Mouse (Mus musculus): ENCODE data around the gene Hist3h2a.

Gene Hist3h2a

GRCm38 (mm10) chr11:58967346-58967745 is 12.9 kb downstream of the Hist3h2a start:
- peak in 1 of 2 experiments; percentile 67 for DNase-seq (ENCODE audit: inconsistent age in 2 of 2, low spot score in 1 of 2)

DNA sequence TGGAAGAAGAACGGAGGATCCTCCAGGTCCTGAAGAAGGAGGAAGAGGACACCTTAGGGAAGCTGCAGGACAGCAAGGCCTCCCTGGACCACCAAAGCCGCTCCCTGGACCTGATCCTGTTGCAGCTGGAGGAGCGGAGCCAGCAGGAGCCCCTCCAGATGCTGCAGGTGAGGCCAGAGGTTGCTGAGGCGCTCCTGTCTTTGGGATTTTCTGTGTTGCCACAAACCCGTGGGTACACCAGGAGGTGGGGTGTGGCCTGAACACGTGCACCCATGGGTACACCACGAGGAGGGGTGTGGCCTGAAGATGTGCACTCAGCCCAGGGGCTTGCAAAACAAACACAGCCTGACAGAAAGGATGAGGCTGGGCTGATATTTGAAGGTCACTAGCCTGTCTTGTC is 14.1 kb downstream of the Hist3h2a start:
- DNase-seq (ENCODE audit: inconsistent age in 2 of 2, low spot score in 1 of 2) = no peak

- DNase-seq (ENCODE audit: inconsistent age in 2 of 2, low spot score in 1 of 2) = no peak
Measured at GRCm38 (mm10) chr11:58969027-58969426, 14.5 kb downstream of the Hist3h2a start.

DNA sequence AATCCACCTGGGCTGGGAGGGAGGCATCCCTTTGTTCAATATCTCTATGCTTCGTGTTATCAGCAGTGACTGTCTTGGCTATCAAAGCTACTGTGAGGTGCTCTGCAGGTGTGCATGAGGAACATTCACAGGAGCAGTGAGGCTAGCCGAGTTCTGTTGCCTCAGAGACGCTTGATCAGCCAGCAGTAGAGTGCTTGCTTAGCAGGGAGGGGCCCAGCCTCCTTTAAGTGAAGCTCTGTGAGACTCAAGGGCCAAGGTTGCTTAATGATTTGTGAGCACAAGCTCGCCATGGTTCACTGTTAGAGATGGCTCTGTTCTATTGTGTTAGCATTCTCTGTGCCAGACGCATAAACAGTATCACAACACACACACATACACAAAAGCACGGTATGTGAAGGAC is 15.2 kb downstream of the Hist3h2a start:
- no peak for DNase-seq (ENCODE audit: inconsistent age in 2 of 2, low spot score in 1 of 2)

GRCm38 (mm10) chr11:58970831-58971530 is 16.5 kb downstream of the Hist3h2a start:
- no peak for DNase-seq (ENCODE audit: inconsistent age in 2 of 2, low spot score in 1 of 2)

DNA sequence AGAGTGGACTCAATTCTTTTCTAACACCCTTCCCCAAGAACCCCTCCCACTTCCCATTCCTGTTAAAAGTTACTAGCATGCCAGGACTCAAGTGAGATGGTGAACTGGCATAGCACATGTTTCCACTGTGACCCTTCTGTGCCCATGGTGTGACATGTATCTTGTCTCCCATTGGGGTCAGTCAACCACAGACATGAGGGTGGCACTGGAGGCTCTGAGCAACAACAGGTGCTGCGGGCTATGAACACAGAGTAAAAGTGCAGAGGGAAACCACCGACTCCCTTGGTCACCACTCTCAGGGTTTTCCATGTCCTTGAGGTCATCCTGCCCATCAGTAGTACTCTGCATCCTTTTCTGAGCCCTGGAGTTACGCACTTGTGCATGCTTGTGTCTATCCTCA is 17.3 kb downstream of the Hist3h2a start:
- DNase-seq (ENCODE audit: inconsistent age in 2 of 2, low spot score in 1 of 2) = no peak

- DNase-seq (ENCODE audit: inconsistent age in 2 of 2, low spot score in 1 of 2) = no peak
Measured at GRCm38 (mm10) chr11:58974414-58974813, 19.9 kb downstream of the Hist3h2a start.

DNA sequence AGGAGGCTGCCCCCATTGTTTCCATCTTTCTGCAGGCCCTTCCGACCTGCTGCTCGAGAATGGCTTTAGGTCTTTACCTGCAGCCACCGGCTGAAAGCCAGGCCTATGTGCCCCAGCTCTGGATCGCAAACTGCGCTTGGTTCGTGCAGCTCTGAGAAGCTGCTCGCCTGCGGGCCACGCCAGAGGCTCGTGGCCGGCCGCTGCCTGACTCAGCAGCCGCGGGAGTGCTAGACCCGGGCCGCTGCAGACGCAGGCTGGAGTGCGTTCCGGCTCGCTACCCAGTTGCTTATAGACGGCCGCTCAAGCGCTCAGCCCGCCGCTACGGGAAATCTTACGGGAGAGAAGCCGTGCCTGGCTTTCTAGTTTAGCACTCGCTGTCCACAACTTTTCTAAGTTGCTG is 22.7 kb downstream of the Hist3h2a start:
- DNase-seq (ENCODE audit: inconsistent age in 2 of 2, low spot score in 1 of 2) = peak; percentile 46 to 76

DNA sequence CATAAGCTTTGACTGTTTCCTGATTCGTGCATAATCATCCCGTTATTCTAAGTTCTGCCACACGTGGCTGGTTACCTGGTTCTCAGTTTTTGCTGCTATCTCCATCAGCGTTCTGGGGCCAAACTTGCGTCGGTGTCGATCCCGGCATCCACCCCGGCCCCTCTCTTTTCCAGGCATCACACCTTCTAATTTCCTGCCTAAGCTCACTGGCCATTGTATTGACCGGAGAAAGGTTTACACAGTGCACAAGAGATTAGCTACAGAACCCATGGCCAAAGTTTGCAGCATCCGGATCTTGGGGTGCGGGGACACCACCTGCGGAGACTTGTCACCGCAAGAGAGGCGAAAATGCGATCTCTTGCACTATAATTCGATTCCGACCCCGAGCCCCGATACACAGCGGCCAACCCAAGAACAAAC is 23.1 kb downstream of the Hist3h2a start:
- no peak for DNase-seq (ENCODE audit: inconsistent age in 2 of 2, low spot score in 1 of 2)

DNA sequence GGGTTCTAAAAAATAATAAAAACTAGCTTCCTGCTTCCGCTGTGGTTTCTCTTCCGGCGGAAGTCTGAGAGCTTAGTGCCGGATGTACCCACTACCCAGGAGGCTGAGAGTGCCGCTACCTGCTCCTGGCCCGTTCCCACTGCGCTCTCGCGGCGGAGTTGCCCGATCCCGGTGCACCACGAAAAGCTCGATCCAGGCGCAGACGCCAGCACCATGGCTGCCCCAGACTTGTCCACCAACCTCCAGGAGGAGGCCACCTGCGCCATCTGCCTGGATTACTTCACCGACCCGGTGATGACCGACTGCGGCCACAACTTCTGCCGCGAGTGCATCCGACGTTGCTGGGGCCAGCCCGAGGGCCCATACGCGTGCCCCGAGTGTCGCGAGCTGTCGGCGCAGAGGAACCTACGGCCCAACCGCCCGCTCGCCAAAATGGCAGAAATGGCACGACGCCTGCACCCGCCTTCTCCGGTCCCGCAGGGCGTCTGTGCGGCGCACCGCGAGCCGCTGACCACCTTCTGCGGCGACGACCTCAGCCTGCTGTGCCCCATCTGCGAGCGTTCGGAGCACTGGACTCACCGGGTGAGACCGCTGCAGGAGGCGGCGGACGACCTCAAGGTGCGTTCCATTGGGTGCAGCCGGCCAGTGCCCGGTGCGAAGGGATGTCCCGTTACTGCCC is 23.7 kb downstream of the Hist3h2a start, which contains the start of gene Trim11:
Gene Trim11 (plus strand): TSS at position 67 of the 679 bp plus-strand sequence.
- peak; percentile 73 to 90 for DNase-seq (ENCODE audit: inconsistent age in 2 of 2, low spot score in 1 of 2)

- peak in 1 of 2 experiments; percentile 78 for DNase-seq (ENCODE audit: inconsistent age in 2 of 2, low spot score in 1 of 2)
Measured at GRCm38 (mm10) chr11:58978706-58979030, 24.2 kb downstream of the Hist3h2a start.

GRCm38 (mm10) chr11:58979183-58979582 is 24.7 kb downstream of the Hist3h2a start:
- no peak for DNase-seq (ENCODE audit: inconsistent age in 2 of 2, low spot score in 1 of 2)

- DNase-seq (ENCODE audit: inconsistent age in 2 of 2, low spot score in 1 of 2) = no peak
Measured at GRCm38 (mm10) chr11:58979661-58980060, 25.2 kb downstream of the Hist3h2a start.

- DNase-seq (ENCODE audit: inconsistent age in 2 of 2, low spot score in 1 of 2) = no peak
Measured at GRCm38 (mm10) chr11:58980381-58980990, 26.0 kb downstream of the Hist3h2a start.

GRCm38 (mm10) chr11:58981541-58982447 is 27.3 kb downstream of the Hist3h2a start:
- DNase-seq (ENCODE audit: inconsistent age in 2 of 2, low spot score in 1 of 2) = peak; percentile 51 to 69

DNA sequence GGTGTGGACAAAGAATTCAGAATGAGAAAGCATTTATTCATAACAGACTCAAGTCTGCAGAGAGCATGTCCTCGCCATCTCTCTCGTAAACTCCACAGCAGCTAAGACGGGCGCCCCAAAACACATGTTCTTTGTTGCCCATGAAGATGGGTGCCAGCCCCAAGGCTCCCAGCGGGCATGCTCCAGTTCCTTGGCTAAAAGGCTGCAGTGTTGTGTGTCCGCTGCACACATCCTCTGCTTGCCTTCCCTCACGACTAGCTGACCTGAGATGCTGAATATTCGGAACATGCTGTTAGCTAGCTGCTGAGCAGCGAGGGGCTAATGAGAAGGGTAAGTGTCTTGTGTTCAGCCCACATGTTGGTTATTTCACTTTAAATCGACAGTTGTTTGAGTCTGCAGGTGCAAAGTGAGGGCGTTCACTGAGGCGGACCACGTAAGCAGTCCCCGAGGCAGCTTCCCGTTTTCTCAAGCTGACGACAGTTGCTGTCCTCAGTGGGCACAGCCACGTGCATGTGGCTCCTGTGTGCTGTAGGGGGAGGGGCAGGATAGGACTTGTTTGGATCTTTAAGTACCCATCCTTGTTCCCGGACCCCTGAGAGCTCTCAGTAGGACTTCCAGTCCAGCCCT is 28.1 kb downstream of the Hist3h2a start:
- no peak for DNase-seq (ENCODE audit: inconsistent age in 2 of 2, low spot score in 1 of 2)

- DNase-seq (ENCODE audit: inconsistent age in 2 of 2, low spot score in 1 of 2) = no peak
Measured at GRCm38 (mm10) chr11:58983691-58984341, 29.3 kb downstream of the Hist3h2a start.

DNA sequence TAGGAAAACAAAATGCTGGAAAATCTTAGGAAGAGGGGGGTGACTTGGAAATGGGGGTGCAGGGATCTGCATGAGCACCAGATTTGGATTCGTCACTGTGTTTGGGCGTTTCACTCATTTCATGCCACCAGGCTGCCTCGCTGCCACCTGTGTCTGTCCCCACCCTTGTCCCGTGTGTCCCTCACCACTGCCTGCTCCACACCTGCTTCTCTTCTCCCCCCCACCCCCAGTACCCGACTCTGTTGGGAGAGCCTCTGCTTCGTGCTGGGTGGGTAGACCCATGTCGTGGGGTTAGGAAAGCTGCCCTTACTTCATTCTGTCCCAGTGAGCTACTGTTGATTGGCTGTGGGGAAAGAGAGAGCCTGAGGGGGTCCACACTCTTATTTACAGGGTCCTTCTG is 30.2 kb downstream of the Hist3h2a start:
- no peak for DNase-seq (ENCODE audit: inconsistent age in 2 of 2, low spot score in 1 of 2)

DNA sequence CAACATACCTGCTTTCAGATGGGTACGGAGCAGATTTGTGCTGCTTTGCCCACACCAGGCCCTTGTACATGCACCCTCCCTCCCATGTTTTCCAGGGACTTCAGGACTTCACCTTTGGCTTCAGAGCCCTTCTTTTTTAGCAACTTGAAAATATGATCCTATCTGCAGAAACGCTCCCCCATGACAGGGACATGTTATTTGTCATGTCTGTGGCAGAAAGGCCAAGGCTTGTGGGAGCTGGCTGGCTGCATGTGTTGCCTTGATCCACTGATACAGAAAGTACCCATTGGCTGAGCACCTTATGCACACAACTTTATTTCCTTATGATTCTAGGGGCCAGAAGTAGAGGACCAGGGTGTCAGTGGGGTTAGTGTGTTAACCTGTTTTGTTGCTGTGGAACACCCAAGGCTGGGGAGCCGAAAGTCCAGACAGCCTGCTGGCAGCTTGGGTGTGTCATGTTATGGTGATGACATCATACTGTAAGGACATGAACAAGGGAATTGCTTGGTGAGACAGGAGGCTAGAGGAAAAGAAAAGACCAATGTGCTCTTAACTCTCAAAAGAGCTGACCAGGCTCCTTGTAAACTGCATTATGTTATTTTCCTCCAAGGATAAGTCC is 30.9 kb downstream of the Hist3h2a start:
- peak; percentile 61 to 93 for DNase-seq (ENCODE audit: inconsistent age in 2 of 2, low spot score in 1 of 2)

DNA sequence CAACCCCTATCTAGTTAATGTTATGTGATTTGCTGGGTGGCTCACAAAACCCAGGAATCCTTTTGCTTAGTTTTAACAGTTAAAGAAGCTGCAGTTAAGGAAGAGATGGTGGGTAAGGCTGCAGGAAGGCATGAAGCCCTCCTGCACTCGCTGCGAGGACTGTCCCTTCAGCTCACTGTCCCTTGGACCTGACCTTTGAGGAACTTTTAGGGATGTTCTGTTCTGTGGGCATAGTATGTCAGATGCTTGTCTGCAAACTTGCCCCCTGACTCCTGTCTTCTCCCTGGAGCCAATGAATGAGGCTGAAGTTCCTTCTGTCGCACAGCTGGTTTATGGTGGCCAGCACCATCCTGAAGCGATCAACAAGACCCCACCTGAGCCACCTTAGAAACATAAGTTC is 34.7 kb downstream of the Hist3h2a start:
- no peak for DNase-seq (ENCODE audit: inconsistent age in 2 of 2, low spot score in 1 of 2)
